Mouse (Mus musculus) adrenal gland, adult (tissue): ENCODE results near the gene H2afx.
A peak's percentile ranks its signal among the peaks of the same experiment; 100 is the strongest.
"Not testable (repeated sequence)": the region's sequence is repeated elsewhere in the genome, so short reads cannot be mapped to it uniquely, and the experiment has no call there.

Source experiments
- DNase-seq, 2 experiments: peaks; one replicate each; pipeline ENCODE4 v3.0.0; 2022 to 2023; ENCODE audit warnings: low spot score in 1 of 2; ENCODE audit not compliant: inconsistent age in 2 of 2

H2afx gene

GRCm38 (mm10) chr9:44318076-44318825 lies 16.2 kb upstream of the H2afx start:
- DNase-seq = peak in 1 of 2 experiments; percentile 8

DNA sequence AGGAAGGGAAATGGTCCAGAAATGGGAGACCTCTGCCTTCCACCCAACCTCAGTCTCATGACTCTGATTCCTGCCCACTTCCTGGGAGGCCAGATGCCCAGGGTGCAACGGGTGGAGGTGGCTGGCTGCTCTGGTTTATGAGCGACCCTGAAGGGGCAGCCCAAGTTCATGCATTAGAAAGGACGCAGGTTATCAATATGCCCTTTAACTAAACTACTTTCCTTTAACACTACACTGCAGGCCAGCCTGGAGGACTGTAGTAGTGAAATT lies 15.7 kb upstream of the H2afx start:
- DNase-seq = peak in 1 of 2 experiments; percentile 76

DNA sequence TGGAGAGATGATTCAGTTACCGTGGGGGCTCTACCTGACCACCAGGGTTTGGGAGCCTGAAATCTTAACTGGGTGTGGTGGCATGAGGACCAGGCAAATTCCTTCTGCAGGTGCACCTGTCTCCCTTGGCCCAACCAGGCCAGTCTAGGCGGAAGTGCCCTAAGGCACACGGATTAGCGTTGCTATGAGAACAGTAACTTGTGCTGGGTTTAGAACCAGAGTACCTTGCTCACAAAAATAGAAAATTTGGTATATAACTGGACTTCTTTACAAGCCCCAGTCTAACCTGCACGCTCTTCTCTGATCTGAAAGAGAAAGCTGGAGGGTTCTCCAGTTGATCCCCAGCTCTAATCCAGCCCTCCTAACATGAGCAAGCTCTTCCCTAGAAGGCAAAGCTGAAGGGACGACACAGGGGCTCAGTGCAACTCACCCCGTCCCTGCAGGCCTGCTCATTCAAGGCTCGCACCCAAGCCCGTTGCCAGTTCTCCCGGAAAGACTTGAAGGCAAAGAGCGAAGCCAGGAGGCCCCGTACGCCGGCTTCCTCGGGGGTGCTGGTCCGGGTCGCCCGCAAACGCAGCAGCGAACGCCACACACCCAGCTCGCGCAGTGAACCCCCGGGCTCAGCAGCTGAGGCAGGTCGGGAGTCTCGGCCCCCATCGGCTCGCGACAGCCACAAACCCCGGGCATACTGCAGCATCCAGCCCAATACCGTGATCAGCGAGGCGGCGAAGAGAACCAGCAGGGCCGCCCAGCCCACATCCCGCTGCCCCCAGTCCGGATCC lies 15.2 kb upstream of the H2afx start:
- peak in 1 of 2 experiments; percentile 83 for DNase-seq

GRCm38 (mm10) chr9:44319887-44320798 lies 14.4 kb upstream of the H2afx start, which contains the start of gene C2cd2l:
TSS of gene C2cd2l (minus strand) at chr9:44320285.
- peak; percentile 93 to 96 for DNase-seq

- no peak for DNase-seq
Measured at GRCm38 (mm10) chr9:44320799-44321133, 13.7 kb upstream of the H2afx start.

GRCm38 (mm10) chr9:44323656-44324055 lies 10.8 kb upstream of the H2afx start:
- not testable (repeated sequence) for DNase-seq

- peak; percentile 73 to 86 for DNase-seq
Measured at GRCm38 (mm10) chr9:44324147-44324546, 10.3 kb upstream of the H2afx start.

- DNase-seq = not testable (repeated sequence)
Measured at GRCm38 (mm10) chr9:44325032-44325767, 9.3 kb upstream of the H2afx start.

- DNase-seq = no peak
Measured at GRCm38 (mm10) chr9:44325768-44326370, 8.6 kb upstream of the H2afx start, which contains the start of gene Dpagt1. TSS of gene Dpagt1 (plus strand) at chr9:44326019.

DNA sequence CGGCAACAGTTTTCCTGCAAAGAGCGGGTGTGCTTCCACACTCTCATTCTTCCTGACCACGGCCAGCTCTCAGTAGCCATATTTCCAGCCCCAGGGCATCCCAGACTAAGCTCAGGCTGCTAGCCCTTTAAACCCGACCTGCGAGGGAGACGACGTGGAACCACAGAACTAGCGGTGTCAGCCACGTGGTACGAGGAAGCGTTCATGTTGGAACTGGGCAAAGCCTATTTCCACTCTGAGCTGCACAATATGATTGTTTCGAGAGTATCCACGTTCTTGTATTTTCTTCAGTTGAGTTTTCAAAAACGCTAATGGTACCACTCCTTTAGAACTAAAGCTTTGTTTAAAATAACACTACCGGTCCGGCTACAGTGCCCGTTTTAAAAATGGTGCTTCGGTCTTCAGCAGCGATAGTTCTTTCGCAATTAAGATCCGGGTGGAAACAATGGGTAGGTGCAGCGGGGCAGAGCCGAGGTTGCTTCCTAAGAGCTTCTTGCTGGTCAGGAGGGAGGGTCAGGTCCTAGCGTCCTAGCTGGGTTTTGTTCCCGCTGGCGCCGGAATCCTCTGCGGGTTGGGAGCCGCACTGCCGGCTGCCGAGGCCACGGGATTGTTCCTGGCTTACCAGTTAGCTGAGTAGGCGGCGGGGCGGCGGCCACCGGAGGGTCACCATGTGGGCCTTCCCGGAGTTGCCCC lies 8.0 kb upstream of the H2afx start:
- peak; percentile 89 to 96 for DNase-seq

DNA sequence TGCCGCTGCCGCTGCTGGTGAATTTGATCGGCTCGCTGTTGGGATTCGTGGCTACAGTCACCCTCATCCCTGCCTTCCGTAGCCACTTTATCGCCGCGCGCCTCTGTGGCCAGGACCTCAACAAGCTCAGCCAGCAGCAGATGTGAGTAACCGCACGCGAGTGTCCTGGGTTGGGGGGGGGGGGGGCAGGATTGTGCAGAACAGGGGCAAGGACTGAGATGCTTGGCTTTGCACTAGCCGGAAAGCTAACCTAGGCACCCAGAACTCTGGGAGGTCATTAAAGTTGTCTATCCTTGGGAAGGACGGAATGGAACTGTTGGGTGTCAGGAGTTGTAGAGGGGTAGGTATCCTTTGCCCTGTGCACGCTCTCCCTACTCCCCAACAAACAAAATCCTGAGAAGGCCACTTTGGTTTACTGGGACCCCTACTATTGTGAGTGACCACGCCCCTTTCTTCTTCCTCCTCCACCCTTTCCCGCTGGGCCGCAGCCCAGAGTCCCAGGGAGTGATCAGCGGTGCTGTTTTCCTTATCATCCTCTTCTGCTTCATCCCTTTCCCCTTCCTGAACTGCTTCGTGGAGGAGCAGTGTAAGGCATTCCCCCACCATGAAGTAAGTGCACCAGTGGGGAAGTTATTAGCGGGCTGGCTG lies 7.3 kb upstream of the H2afx start:
- peak in 1 of 2 experiments; percentile 78 for DNase-seq

GRCm38 (mm10) chr9:44327926-44328325 lies 6.6 kb upstream of the H2afx start:
- DNase-seq = no peak

GRCm38 (mm10) chr9:44330736-44331135 lies 3.8 kb upstream of the H2afx start:
- no peak for DNase-seq

DNA sequence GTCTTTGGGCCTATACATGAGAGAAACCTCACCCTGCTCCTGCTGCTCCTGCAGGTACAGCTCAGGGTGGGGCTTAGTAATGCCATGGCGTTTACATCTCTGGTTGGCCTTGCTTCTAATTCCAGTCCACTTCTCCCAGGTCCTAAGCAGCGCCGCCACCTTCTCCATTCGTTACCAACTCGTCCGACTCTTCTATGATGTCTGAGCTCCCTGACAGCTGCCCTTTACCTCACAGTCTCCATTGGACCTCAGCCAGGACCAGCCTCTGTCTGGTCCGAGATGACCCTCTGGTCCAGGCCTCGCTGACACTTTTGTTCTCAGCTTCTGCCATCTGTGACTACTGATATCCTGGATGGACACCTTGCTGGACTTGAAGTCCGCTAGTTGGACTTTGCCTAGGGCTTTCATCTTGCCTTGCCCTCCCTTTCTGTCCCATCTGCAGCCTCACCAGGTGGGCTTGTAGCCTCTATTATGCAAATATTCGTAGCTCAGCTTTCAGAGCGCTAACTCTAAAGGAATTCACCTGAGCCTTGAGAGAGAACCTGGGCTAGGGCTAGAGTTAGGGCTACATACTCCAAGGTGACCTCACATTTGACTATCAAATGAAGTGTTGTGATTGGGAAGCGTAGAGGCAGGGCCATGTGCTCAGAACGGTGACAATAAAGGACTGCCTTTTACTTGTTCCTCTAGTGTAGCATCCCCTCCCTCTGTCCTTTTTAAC lies 1.4 kb upstream of the H2afx start:
- no peak for DNase-seq

- DNase-seq = peak; percentile 61 to 86
Measured at GRCm38 (mm10) chr9:44335331-44336092, 1.0 kb downstream of the H2afx start.

DNA sequence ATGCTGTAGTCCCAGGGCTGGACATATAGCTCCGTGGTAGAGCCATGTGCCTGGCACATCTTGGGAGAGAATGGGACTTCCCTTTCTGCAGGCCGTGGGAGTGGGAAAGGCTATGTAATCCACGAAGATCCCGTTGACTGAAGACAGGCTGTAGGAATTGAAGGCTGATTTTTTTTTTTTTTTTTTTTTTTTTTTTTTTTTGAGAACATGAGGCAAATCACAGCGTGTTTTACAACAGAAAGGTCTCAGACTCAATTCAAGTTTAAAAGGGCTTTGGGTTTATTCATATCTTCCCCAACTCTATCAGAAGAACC lies 1.6 kb downstream of the H2afx start:
- no peak for DNase-seq

GRCm38 (mm10) chr9:44336513-44336912 lies 2.0 kb downstream of the H2afx start:
- not testable (repeated sequence) for DNase-seq

GRCm38 (mm10) chr9:44336964-44337363 lies 2.5 kb downstream of the H2afx start:
- DNase-seq = no peak
